Mouse (Mus musculus) frontal cortex, adult (tissue): ENCODE results near the gene Adora1.

Experiments used
- ATAC-seq: cut with Nextera tagmentation; 2 replicates; pipeline ENCODE4 v1.9.2; 2017; ENCODE audit warnings: mild to moderate bottlenecking, moderate library complexity, mixed read lengths; ENCODE audit not compliant: low TSS enrichment

The Adora1 gene

GRCm38 (mm10) chr1:134154121-134154520 lies 81.1 kb downstream of the Adora1 start:
- ATAC-seq, result no peak

- no peak for ATAC-seq
These were observed 82.3 kb downstream of the Adora1 start for GRCm38 (mm10) chr1:134152626-134153590.

- peak; percentile 84 for ATAC-seq
These were observed 83.4 kb downstream of the Adora1 start for GRCm38 (mm10) chr1:134151655-134152412.

GRCm38 (mm10) chr1:134150745-134151144 lies 84.5 kb downstream of the Adora1 start:
- ATAC-seq, result no peak

GRCm38 (mm10) chr1:134150076-134150475 lies 85.2 kb downstream of the Adora1 start:
- no peak for ATAC-seq
